Mouse (Mus musculus): ENCODE measurements around the gene Lsamp. TPM values are rescaled to one million over a fixed set of nuclear protein-coding genes. Genes with fewer than 3 reads are reported as not detected.

Gene Lsamp
- 0.68 and 1.4 TPM in 2 replicates for polyA plus RNA-seq (2015; fragmentation: Nextera tagmentation; extraction: Ambion mirVana)

DNA sequence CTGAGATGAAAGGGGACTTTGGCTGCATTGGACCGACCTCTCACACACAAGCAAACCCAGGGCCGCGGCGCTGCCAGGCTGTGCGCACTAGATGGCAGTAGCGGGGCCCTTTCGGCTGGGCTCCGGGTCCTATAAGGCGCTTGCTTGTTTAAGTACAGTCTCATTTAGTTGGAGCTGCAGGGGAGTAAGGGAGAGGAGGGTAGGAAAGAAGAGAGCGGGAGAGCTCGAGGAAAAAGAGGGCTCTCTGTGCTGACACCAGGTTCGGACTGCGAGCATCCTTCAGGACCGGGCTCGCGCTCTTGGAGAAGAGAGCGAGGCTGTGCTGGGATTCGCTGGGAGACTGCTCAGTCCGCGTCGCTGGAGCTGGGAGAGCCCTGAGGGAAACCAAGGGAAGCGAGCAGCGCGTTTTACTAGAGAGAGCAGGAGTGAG lies at the start of gene Lsamp:
TSS of gene Lsamp (plus strand) at position 157 of the 430 bp plus-strand sequence.
- Histone ChIP-seq H3K36me3 (ENCODE audit: control insufficient read depth, insufficient read depth) (no peaks in the 10 kb centered on the region), H3K9me3 (replicated peaks; ENCODE audit: control insufficient read depth, low read length) (no peaks in the 10 kb centered on the region), H3K4me2 (ENCODE audit: low read depth, low read length) (peak within 1 kb of the TSS; percentile 83), H3K27me3 (ENCODE audit: control insufficient read depth, insufficient read depth, low read length) (no peaks in the 10 kb centered on the region), H3K4me1 (ENCODE audit: control insufficient read depth, insufficient read depth, low read length) (0 out of 2 replicates have a peak, but pooled peaks cover 4% of the 10 kb centered on the region), H3K4me3 (ENCODE audit: low read length) (peak within 1 kb of the TSS; percentile 58), H3K9ac (ENCODE audit: low read length) (peak within 1 kb of the TSS; percentile 49), H3K27ac (ENCODE audit: low read length) (no peak within 1 kb of the TSS)
- WGBS, result under 1% methylated on average over 24 of the region's 24 CpGs
- ATAC-seq (replicated peaks; ENCODE audit: extremely low read depth, insufficient read depth, low FRiP score), result peak; percentile 79

GRCm38 (mm10) chr16:39957686-39958085 lies 26.5 kb upstream of the Lsamp start:
- Histone ChIP-seq H3K4me1 (ENCODE audit: control insufficient read depth, insufficient read depth, low read length) (no peaks in the 10 kb centered on the region), H3K27ac (ENCODE audit: low read length) (no peak overlapping the region), H3K9me3 (replicated peaks; ENCODE audit: control insufficient read depth, low read length) (no peaks in the 10 kb centered on the region), H3K9ac (ENCODE audit: low read length) (no peak overlapping the region), H3K4me3 (ENCODE audit: low read length) (no peak overlapping the region), H3K27me3 (ENCODE audit: control insufficient read depth, insufficient read depth, low read length) (no peaks in the 10 kb centered on the region), H3K4me2 (ENCODE audit: low read depth, low read length) (no peak overlapping the region), H3K36me3 (ENCODE audit: control insufficient read depth, insufficient read depth) (no peaks in the 10 kb centered on the region)
- no peak for ATAC-seq (replicated peaks; ENCODE audit: extremely low read depth, insufficient read depth, low FRiP score)
- WGBS, result 84% methylated on average over 2 of the region's 2 CpGs

DNA sequence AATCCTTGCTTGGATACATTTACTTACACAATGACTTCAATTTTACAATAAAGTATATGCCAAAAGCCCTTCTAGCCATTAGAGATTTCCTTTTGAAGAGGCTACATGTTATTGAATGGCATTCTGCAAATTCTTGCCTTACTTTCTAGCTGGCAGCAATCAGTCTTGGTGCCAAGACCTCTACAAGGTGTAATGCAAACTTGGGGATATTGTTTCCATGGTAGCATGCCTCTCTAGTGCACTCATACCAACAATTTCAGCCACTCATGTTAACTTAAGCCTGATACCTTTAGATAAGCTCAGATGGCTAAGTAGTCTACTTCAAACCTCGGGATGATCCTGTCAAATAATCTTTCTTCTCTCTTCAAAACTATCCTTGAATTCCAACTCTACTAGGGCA lies 11.4 kb upstream of the Lsamp start:
- Histone ChIP-seq H3K4me1 (ENCODE audit: control insufficient read depth, insufficient read depth, low read length) (no peaks in the 10 kb centered on the region), H3K27ac (ENCODE audit: low read length) (no peak overlapping the region), H3K9ac (ENCODE audit: low read length) (no peak overlapping the region), H3K9me3 (replicated peaks; ENCODE audit: control insufficient read depth, low read length) (no peaks in the 10 kb centered on the region), H3K4me3 (ENCODE audit: low read length) (no peak overlapping the region), H3K27me3 (ENCODE audit: control insufficient read depth, insufficient read depth, low read length) (no peaks in the 10 kb centered on the region), H3K36me3 (ENCODE audit: control insufficient read depth, insufficient read depth) (no peaks in the 10 kb centered on the region), H3K4me2 (ENCODE audit: low read depth, low read length) (no peak overlapping the region)
- ATAC-seq (replicated peaks; ENCODE audit: extremely low read depth, insufficient read depth, low FRiP score), result no peak
- 53% methylated on average over 1 of the region's 1 CpGs for WGBS

- ATAC-seq (replicated peaks; ENCODE audit: extremely low read depth, insufficient read depth, low FRiP score), result peak; percentile 23; the same call in 1 of the 2 replicates
- Histone ChIP-seq H3K9me3 (replicated peaks; ENCODE audit: control insufficient read depth, low read length) (no peaks in the 10 kb centered on the region), H3K27me3 (ENCODE audit: control insufficient read depth, insufficient read depth, low read length) (no peaks in the 10 kb centered on the region), H3K4me2 (ENCODE audit: low read depth, low read length) (peak overlapping the region; percentile 83), H3K4me3 (ENCODE audit: low read length) (peak overlapping the region; percentile 58), H3K27ac (ENCODE audit: low read length) (no peak overlapping the region), H3K9ac (ENCODE audit: low read length) (peak overlapping the region; percentile 49), H3K4me1 (ENCODE audit: control insufficient read depth, insufficient read depth, low read length) (0 out of 2 replicates have a peak, but pooled peaks cover 4% of the 10 kb centered on the region), H3K36me3 (ENCODE audit: control insufficient read depth, insufficient read depth) (no peaks in the 10 kb centered on the region)
- WGBS, result 2% methylated on average over 29 of the region's 29 CpGs
These were observed 602 bp downstream of the Lsamp start for GRCm38 (mm10) chr16:39984635-39985291.

DNA sequence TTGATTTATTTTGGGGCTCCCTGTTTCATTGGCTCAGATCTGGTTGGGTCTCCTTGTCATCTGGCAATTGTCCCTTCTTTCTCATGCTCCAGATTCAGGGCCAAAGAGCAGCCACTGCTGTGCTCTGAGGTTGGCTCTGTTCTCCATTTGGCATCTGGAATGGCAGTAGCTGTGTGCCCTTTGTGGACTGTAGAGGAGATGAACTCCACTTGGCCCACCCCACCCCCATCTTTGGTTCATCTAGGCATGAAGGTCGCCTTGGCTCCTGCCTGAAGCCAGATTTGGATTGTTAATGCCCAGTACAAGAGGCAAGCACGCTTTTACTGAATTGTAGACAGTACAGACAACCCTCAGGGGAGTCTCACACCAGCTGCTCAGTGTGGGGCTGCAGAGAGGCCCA lies 4.3 kb downstream of the Lsamp start:
- H3K27me3 ChIP-seq (ENCODE audit: control insufficient read depth, insufficient read depth, low read length), result no peaks in the 10 kb centered on the region
- ATAC-seq (replicated peaks; ENCODE audit: extremely low read depth, insufficient read depth, low FRiP score), result no peak
- H3K27ac ChIP-seq (ENCODE audit: low read length), result no peak overlapping the region
- H3K9ac ChIP-seq (ENCODE audit: low read length), result no peak overlapping the region
- no peaks in the 10 kb centered on the region for H3K36me3 ChIP-seq (ENCODE audit: control insufficient read depth, insufficient read depth)
- no peak overlapping the region for H3K4me3 ChIP-seq (ENCODE audit: low read length)
- no peak overlapping the region for H3K4me2 ChIP-seq (ENCODE audit: low read depth, low read length)
- 0 out of 2 replicates have a peak, but pooled peaks cover 4% of the 10 kb centered on the region for H3K4me1 ChIP-seq (ENCODE audit: control insufficient read depth, insufficient read depth, low read length)
- 49% methylated on average over 2 of the region's 2 CpGs for WGBS
- H3K9me3 ChIP-seq (replicated peaks; ENCODE audit: control insufficient read depth, low read length), result no peaks in the 10 kb centered on the region

GRCm38 (mm10) chr16:39994821-39995220 lies 10.7 kb downstream of the Lsamp start:
- 87% methylated on average over 5 of the region's 5 CpGs for whole genome bisulfite sequencing
- Histone ChIP-seq H3K27me3 (ENCODE audit: control insufficient read depth, insufficient read depth, low read length) (no peaks in the 10 kb centered on the region), H3K27ac (ENCODE audit: low read length) (no peak overlapping the region), H3K9ac (ENCODE audit: low read length) (no peak overlapping the region), H3K9me3 (replicated peaks; ENCODE audit: control insufficient read depth, low read length) (no peaks in the 10 kb centered on the region), H3K36me3 (ENCODE audit: control insufficient read depth, insufficient read depth) (no peaks in the 10 kb centered on the region), H3K4me3 (ENCODE audit: low read length) (no peak overlapping the region), H3K4me2 (ENCODE audit: low read depth, low read length) (no peak overlapping the region), H3K4me1 (ENCODE audit: control insufficient read depth, insufficient read depth, low read length) (no peaks in the 10 kb centered on the region)
- ATAC-seq (replicated peaks; ENCODE audit: extremely low read depth, insufficient read depth, low FRiP score), result no peak

DNA sequence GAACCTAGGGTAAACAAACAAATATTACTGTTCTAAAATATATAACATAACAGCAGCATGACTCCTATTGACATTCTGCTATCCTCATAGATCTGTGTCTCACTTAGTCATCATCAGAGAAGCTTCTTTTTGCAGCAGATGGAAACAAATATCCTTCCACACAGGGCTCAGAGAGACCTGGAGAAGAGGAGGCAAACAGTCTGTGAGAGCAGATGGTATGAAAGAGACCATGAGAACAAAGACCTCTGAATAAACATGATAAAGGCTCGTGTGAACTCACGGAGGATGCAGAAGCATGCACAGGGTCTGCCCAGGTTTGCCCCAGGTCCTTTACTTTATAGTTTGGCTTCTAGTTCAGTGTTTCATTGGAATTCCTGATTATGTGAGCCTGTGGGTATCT lies 24.6 kb downstream of the Lsamp start:
- Histone ChIP-seq H3K4me3 (ENCODE audit: low read length) (no peak overlapping the region), H3K4me2 (ENCODE audit: low read depth, low read length) (no peak overlapping the region), H3K36me3 (ENCODE audit: control insufficient read depth, insufficient read depth) (no peaks in the 10 kb centered on the region), H3K27ac (ENCODE audit: low read length) (no peak overlapping the region), H3K9ac (ENCODE audit: low read length) (no peak overlapping the region), H3K4me1 (ENCODE audit: control insufficient read depth, insufficient read depth, low read length) (no peaks in the 10 kb centered on the region), H3K27me3 (ENCODE audit: control insufficient read depth, insufficient read depth, low read length) (no peaks in the 10 kb centered on the region), H3K9me3 (replicated peaks; ENCODE audit: control insufficient read depth, low read length) (no peaks in the 10 kb centered on the region)
- ATAC-seq (replicated peaks; ENCODE audit: extremely low read depth, insufficient read depth, low FRiP score), result no peak
- 60% methylated on average over 2 of the region's 2 CpGs for WGBS

GRCm38 (mm10) chr16:40011106-40011505 lies 26.9 kb downstream of the Lsamp start:
- H3K4me1 ChIP-seq (ENCODE audit: control insufficient read depth, insufficient read depth, low read length), result no peaks in the 10 kb centered on the region
- no peaks in the 10 kb centered on the region for H3K9me3 ChIP-seq (replicated peaks; ENCODE audit: control insufficient read depth, low read length)
- H3K27me3 ChIP-seq (ENCODE audit: control insufficient read depth, insufficient read depth, low read length), result no peaks in the 10 kb centered on the region
- H3K9ac ChIP-seq (ENCODE audit: low read length), result no peak overlapping the region
- H3K36me3 ChIP-seq (ENCODE audit: control insufficient read depth, insufficient read depth), result no peaks in the 10 kb centered on the region
- H3K27ac ChIP-seq (ENCODE audit: low read length), result no peak overlapping the region
- H3K4me2 ChIP-seq (ENCODE audit: low read depth, low read length), result no peak overlapping the region
- no peak overlapping the region for H3K4me3 ChIP-seq (ENCODE audit: low read length)
- 58% methylated on average over 1 of the region's 1 CpGs for WGBS
- no peak for ATAC-seq (replicated peaks; ENCODE audit: extremely low read depth, insufficient read depth, low FRiP score)

DNA sequence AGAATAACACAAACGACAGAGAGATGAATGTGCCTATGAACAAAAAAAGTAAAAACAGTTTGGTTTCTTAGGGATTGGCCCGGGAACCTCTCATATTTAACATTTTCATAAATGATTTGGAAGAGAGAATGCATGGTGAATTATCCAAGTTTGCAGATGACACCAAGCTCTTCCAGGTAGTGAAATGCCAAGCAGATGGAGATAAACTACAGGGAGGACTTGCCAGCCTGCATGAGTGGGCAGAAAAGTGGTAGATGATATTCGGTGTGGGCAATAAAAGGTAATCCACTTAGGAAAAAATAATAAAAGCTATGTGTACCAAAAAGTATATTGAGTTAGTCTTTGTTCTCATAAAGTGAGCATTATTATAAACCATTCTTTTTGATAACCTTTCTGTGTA lies 38.5 kb downstream of the Lsamp start:
- H3K4me2 ChIP-seq (ENCODE audit: low read depth, low read length), result no peak overlapping the region
- H3K4me1 ChIP-seq (ENCODE audit: control insufficient read depth, insufficient read depth, low read length), result no peaks in the 10 kb centered on the region
- ATAC-seq (replicated peaks; ENCODE audit: extremely low read depth, insufficient read depth, low FRiP score), result no peak
- H3K27ac ChIP-seq (ENCODE audit: low read length), result no peak overlapping the region
- WGBS, result 71% methylated on average over 3 of the region's 3 CpGs
- no peak overlapping the region for H3K9ac ChIP-seq (ENCODE audit: low read length)
- H3K27me3 ChIP-seq (ENCODE audit: control insufficient read depth, insufficient read depth, low read length), result no peaks in the 10 kb centered on the region
- no peak overlapping the region for H3K4me3 ChIP-seq (ENCODE audit: low read length)
- no peaks in the 10 kb centered on the region for H3K36me3 ChIP-seq (ENCODE audit: control insufficient read depth, insufficient read depth)
- H3K9me3 ChIP-seq (replicated peaks; ENCODE audit: control insufficient read depth, low read length), result no peaks in the 10 kb centered on the region
